Mouse (Mus musculus) large intestine, adult 2 months (tissue): ENCODE results near the gene Clec16a. TPM values are rescaled to one million over a fixed set of nuclear protein-coding genes. Genes with fewer than 3 reads are reported as not detected.
A peak's percentile ranks its signal among the peaks of the same experiment; 100 is the strongest.

Experiments used
- DNase-seq: peaks from one replicate; pipeline ENCODE4 v3.0.0-alpha.2; 2012; ENCODE audit warnings: low read depth, low spot score
- WGBS: fragments of 180-500 bp; shearing (Covaris S2); methylation state at CpG from one replicate; pipeline ENCODE4 v1.1.7; 2018; 5-methylcytosine and 5-hydroxymethylcytosine counted together
- polyA plus RNA-seq: library from polyadenylated mRNA; depleted of rRNA; stranded (reverse); fragments of >200 nt; gene quantifications from 2 replicates; pipeline ENCODE4 v1.2.3, GENCODE M21; 2012

Clec16a gene
- polyA plus RNA-seq, 1 experiment = 10.8 TPM

- 98% methylated on average over 4 of the region's 4 CpGs for WGBS
- DNase-seq = no peak
Measured at GRCm38 (mm10) chr16:10530179-10530578, 15.0 kb upstream of the Clec16a start.

- WGBS = 91% methylated on average over 4 of the region's 4 CpGs
- DNase-seq = no peak
Measured at GRCm38 (mm10) chr16:10533781-10534180, 11.4 kb upstream of the Clec16a start.

GRCm38 (mm10) chr16:10534567-10534966 lies 10.6 kb upstream of the Clec16a start:
- no peak for DNase-seq
- WGBS = 52% methylated on average over 7 of the region's 7 CpGs

GRCm38 (mm10) chr16:10536323-10536722 lies 8.8 kb upstream of the Clec16a start:
- DNase-seq = no peak
- 65% methylated on average over 5 of the region's 5 CpGs for whole genome bisulfite sequencing

GRCm38 (mm10) chr16:10536961-10537360 lies 8.2 kb upstream of the Clec16a start:
- 55% methylated on average over 3 of the region's 3 CpGs for WGBS
- DNase-seq = no peak

GRCm38 (mm10) chr16:10540763-10541597 lies 4.2 kb upstream of the Clec16a start:
- no peak for DNase-seq

GRCm38 (mm10) chr16:10541598-10541930 lies 3.6 kb upstream of the Clec16a start:
- WGBS = 5% methylated on average over 7 of the region's 7 CpGs
- no peak for DNase-seq

More at GRCm38 (mm10) chr16:10540763-10541597, 4.2 kb upstream of the Clec16a start:
- WGBS = 49% methylated on average over 16 of the region's 16 CpGs

- WGBS = 3% methylated on average over 22 of the region's 22 CpGs
- no peak for DNase-seq
Measured at GRCm38 (mm10) chr16:10542266-10542665, 2.9 kb upstream of the Clec16a start.

- under 1% methylated on average over 60 of the region's 61 CpGs for WGBS
- DNase-seq = peak; percentile 85
Measured at GRCm38 (mm10) chr16:10542698-10543365, 2.3 kb upstream of the Clec16a start, which contains the start of gene Dexi. Gene Dexi (minus strand): TSS chr16:10543054.

GRCm38 (mm10) chr16:10546865-10547264 lies 1.7 kb downstream of the Clec16a start:
- 29% methylated on average over 3 of the region's 3 CpGs for WGBS
- no peak for DNase-seq

GRCm38 (mm10) chr16:10548938-10549337 lies 3.8 kb downstream of the Clec16a start:
- no peak for DNase-seq
- WGBS = 74% methylated on average over 3 of the region's 3 CpGs

- DNase-seq = no peak
- 81% methylated on average over 2 of the region's 2 CpGs for WGBS
Measured at GRCm38 (mm10) chr16:10549600-10549999, 4.5 kb downstream of the Clec16a start.

- 58% methylated on average over 4 of the region's 4 CpGs for WGBS
- no peak for DNase-seq
Measured at GRCm38 (mm10) chr16:10551592-10551991, 6.5 kb downstream of the Clec16a start.

- no peak for DNase-seq
- 92% methylated on average over 2 of the region's 2 CpGs for WGBS
Measured at GRCm38 (mm10) chr16:10553858-10554257, 8.7 kb downstream of the Clec16a start.

- DNase-seq = no peak
- WGBS = 50% methylated on average over 8 of the region's 8 CpGs
Measured at GRCm38 (mm10) chr16:10559991-10560390, 14.9 kb downstream of the Clec16a start.

- DNase-seq = no peak
- WGBS = 45% methylated on average over 4 of the region's 4 CpGs
Measured at GRCm38 (mm10) chr16:10565278-10565885, 20.2 kb downstream of the Clec16a start.

GRCm38 (mm10) chr16:10567153-10567552 lies 22.0 kb downstream of the Clec16a start:
- 97% methylated on average over 4 of the region's 4 CpGs for WGBS
- DNase-seq = no peak

- DNase-seq = no peak
- WGBS = 81% methylated on average over 5 of the region's 5 CpGs
Measured at GRCm38 (mm10) chr16:10569809-10570395, 24.8 kb downstream of the Clec16a start.

- WGBS = 67% methylated on average over 1 of the region's 1 CpGs
- DNase-seq = no peak
Measured at GRCm38 (mm10) chr16:10570708-10571107, 25.6 kb downstream of the Clec16a start.

GRCm38 (mm10) chr16:10571820-10572219 lies 26.7 kb downstream of the Clec16a start:
- no peak for DNase-seq
- 40% methylated on average over 2 of the region's 2 CpGs for WGBS
